Mouse (Mus musculus) liver, adult 2 months (tissue): ENCODE measurements at regions not wholly inside any gene's neighbourhood (a gene's known extent, or its start where the extent isn't known, plus 50 kb on each side); places are given as distances from the start of the nearest gene placed in this dataset.

Experiments used
- CTCF ChIP-seq: fragments of 200-500 bp; IDR thresholded peaks from 2 replicates; pipeline ENCODE4 v1.5.1; 2011; ENCODE audit warnings: low read depth, low read length, control low read depth
- POLR2A ChIP-seq: fragments of 200-500 bp; IDR thresholded peaks from 2 replicates; pipeline ENCODE4 v1.6.1; 2011; ENCODE audit warnings: low read length, control low read depth; ENCODE audit not compliant: insufficient read depth; ENCODE audit errors: extremely low read depth

GRCm38 (mm10) chr6:66479576-66479975 is 55.6 kb upstream of the Mad2l1 start:
- TF ChIP-seq CTCF (no peak), POLR2A (no peak)
